Mouse (Mus musculus) E14TG2a.4 (cell line): Measurements from ENCODE around the gene Hmga2.
"Not testable (repeated sequence)": the region's sequence is repeated elsewhere in the genome, so short reads cannot be mapped to it uniquely, and the experiment has no call there.

Source experiments
- H3K27me3 ChIP-seq: 2 replicates; pipeline ENCODE4 v1.6.1; 2014; ENCODE audit warnings: low read length, control low read depth; ENCODE audit not compliant: insufficient read depth
- H3K36me3 ChIP-seq: 2 replicates; pipeline ENCODE4 v1.6.1; 2014; ENCODE audit warnings: low read length, control low read depth; ENCODE audit not compliant: insufficient read depth
- H3K4me1 ChIP-seq: replicated peaks from 2 replicates; pipeline ENCODE4 v1.6.1; 2014; ENCODE audit warnings: low read depth, low read length, control low read depth
- H3K4me3 ChIP-seq: replicated peaks from 2 replicates; pipeline ENCODE4 v1.5.1; 2014; ENCODE audit warnings: mild to moderate bottlenecking, low read length
- H3K9me3 ChIP-seq: 2 replicates; pipeline ENCODE4 v1.6.1; 2014; ENCODE audit warnings: low read length, control low read depth
- CTCF ChIP-seq: conservative IDR thresholded peaks from 2 replicates; pipeline ENCODE4 v1.5.1; 2014; ENCODE audit warnings: low read length
- NANOG ChIP-seq: IDR thresholded peaks from 2 replicates; pipeline ENCODE4 v1.6.1; 2014; ENCODE audit warnings: borderline replicate concordance, low read length, mixed read lengths
- POU5F1 ChIP-seq: IDR thresholded peaks from 2 replicates; pipeline ENCODE4 v1.6.1; 2014; ENCODE audit warnings: low read length, borderline replicate concordance

Gene Hmga2

GRCm38 (mm10) chr10:120354523-120355030 lies 121.7 kb downstream of the Hmga2 start:
- Histone ChIP-seq H3K4me1 (no peaks in the 10 kb centered on the region), H3K4me3 (no peak overlapping the region), H3K9me3 (no peaks in the 10 kb centered on the region), H3K36me3 (no peaks in the 10 kb centered on the region), H3K27me3 (peaks cover 2% of the 10 kb centered on the region; the same call in 1 of the 2 replicates)
- no peak for TF ChIP-seq POU5F1
- TF ChIP-seq CTCF, result no peak
- TF ChIP-seq NANOG, result no peak

- no peaks in the 10 kb centered on the region for H3K36me3 ChIP-seq
- TF ChIP-seq CTCF (no peak), NANOG (no peak), POU5F1 (no peak)
- no peaks in the 10 kb centered on the region for H3K9me3 ChIP-seq
Observed at GRCm38 (mm10) chr10:120345325-120345724, 130.9 kb downstream of the Hmga2 start.

GRCm38 (mm10) chr10:120344558-120345318 lies 131.5 kb downstream of the Hmga2 start:
- Histone ChIP-seq H3K9me3 (no peaks in the 10 kb centered on the region), H3K4me1 (peaks cover 10% of the 10 kb centered on the region), H3K36me3 (no peaks in the 10 kb centered on the region), H3K4me3 (no peak overlapping the region), H3K27me3 (peaks cover 21% of the 10 kb centered on the region)
- TF ChIP-seq CTCF, result no peak

More at GRCm38 (mm10) chr10:120345325-120345724, 130.9 kb downstream of the Hmga2 start:
- peaks cover 4% of the 10 kb centered on the region for H3K4me1 ChIP-seq
- no peak overlapping the region for H3K4me3 ChIP-seq
- H3K27me3 ChIP-seq, result peaks cover 21% of the 10 kb centered on the region

GRCm38 (mm10) chr10:120339906-120340305 lies 136.4 kb downstream of the Hmga2 start:
- 0 out of 2 replicates have a peak, but pooled peaks have one; percentile 7 for TF ChIP-seq CTCF
- peaks cover 15% of the 10 kb centered on the region for H3K27me3 ChIP-seq
- peaks cover 25% of the 10 kb centered on the region for H3K4me1 ChIP-seq
- H3K9me3 ChIP-seq, result peaks cover 13% of the 10 kb centered on the region
- not testable (repeated sequence) for H3K4me3 ChIP-seq, H3K36me3 ChIP-seq

- Histone ChIP-seq H3K4me3 (peak overlapping the region; percentile 21; the same call in 1 of the 2 replicates), H3K36me3 (no peaks in the 10 kb centered on the region), H3K27me3 (peaks cover 12% of the 10 kb centered on the region), H3K9me3 (peaks cover 13% of the 10 kb centered on the region), H3K4me1 (peaks cover 25% of the 10 kb centered on the region)
- no peak for TF ChIP-seq POU5F1
- peak; percentile 43; the same call in 1 of the 2 replicates for TF ChIP-seq NANOG
Observed at GRCm38 (mm10) chr10:120339324-120339723, 136.9 kb downstream of the Hmga2 start.

- peak overlapping the region; percentile 21; the same call in 1 of the 2 replicates for H3K4me3 ChIP-seq
- no peak for TF ChIP-seq CTCF
- H3K36me3 ChIP-seq, result no peaks in the 10 kb centered on the region
- H3K4me1 ChIP-seq, result peaks cover 25% of the 10 kb centered on the region
- H3K9me3 ChIP-seq, result peaks cover 13% of the 10 kb centered on the region
- H3K27me3 ChIP-seq, result peaks cover 8% of the 10 kb centered on the region
Observed at GRCm38 (mm10) chr10:120338841-120339240, 137.4 kb downstream of the Hmga2 start.

- peaks cover 25% of the 10 kb centered on the region for H3K4me1 ChIP-seq
- not testable (repeated sequence) for H3K36me3 ChIP-seq, H3K27me3 ChIP-seq, H3K4me3 ChIP-seq
- H3K9me3 ChIP-seq, result peaks cover 13% of the 10 kb centered on the region
Observed at GRCm38 (mm10) chr10:120338431-120338830, 137.8 kb downstream of the Hmga2 start.

- Histone ChIP-seq H3K4me3 (no peak overlapping the region), H3K4me1 (peaks cover 14% of the 10 kb centered on the region), H3K9me3 (0 out of 2 replicates have a peak, but pooled peaks cover 2% of the 10 kb centered on the region), H3K27me3 (no peaks in the 10 kb centered on the region; the same call in none of the 2 replicates), H3K36me3 (no peaks in the 10 kb centered on the region)
- TF ChIP-seq CTCF, result no peak
- no peak for TF ChIP-seq NANOG
- no peak for TF ChIP-seq POU5F1
Observed at GRCm38 (mm10) chr10:120327946-120328345, 148.3 kb downstream of the Hmga2 start.

- H3K9me3 ChIP-seq, result peaks cover 11% of the 10 kb centered on the region
- H3K4me3 ChIP-seq, result 0 out of 2 replicates have a peak overlapping the region, but pooled peaks have one; percentile 30
- no peak for TF ChIP-seq POU5F1
- no peak for TF ChIP-seq NANOG
- TF ChIP-seq CTCF, result no peak
- H3K36me3 ChIP-seq, result no peaks in the 10 kb centered on the region
- no peaks in the 10 kb centered on the region; the same call in none of the 2 replicates for H3K27me3 ChIP-seq
- peaks cover 14% of the 10 kb centered on the region for H3K4me1 ChIP-seq
Observed at GRCm38 (mm10) chr10:120323584-120324203, 152.6 kb downstream of the Hmga2 start.
